Comparison of ENCODE assay signal across 12 mouse cellular contexts in genomic region chr8:114455953-114456352, GRCm38 (mm10). TPM values are rescaled to one million over a fixed set of nuclear protein-coding genes. Genes with fewer than 3 reads are reported as not detected.
DNase-seq lines count a peak whose midpoint lies in the region; ATAC-seq lines count a peak whose summit lies in the region.
"Had no signal": no experiment of that assay in that cellular context is flagged by ENCODE, and none has a peak within 500 bp of the region (broad histone marks: within the 10 kb centered on the region; RNA-seq: fewer than 3 reads in every experiment).

No protein-coding gene starts in this region.

- H3K27ac ChIP-seq in intestine, embryonic 14.5 days (ENCODE audit: low read depth) = no peak overlapping the region

- intact Hi-C loops in heart, postnatal 25 days (cut with DNase I) = loop anchor here (5.0 to 10.0 kb wide), 2 partner anchors 319 to 516 kb away; no protein-coding TSS in a partner anchor

- no peak overlapping the region for H3K9ac ChIP-seq in intestine, embryonic 14.5 days (ENCODE audit: low read length)

- peak; percentile 95 for DNase-seq in heart, adult 11 months
- no peak for DNase-seq in heart, postnatal 25 days (ENCODE audit: low spot score)
- peak; percentile 25 to 30 for DNase-seq in cerebellum, postnatal 10 days
- no peak for DNase-seq in intestine, embryonic 14.5 days (ENCODE audit: low spot score)
- peak; percentile 65 for DNase-seq in lung, postnatal 36 days
- no peak for DNase-seq in urinary bladder, postnatal 25 days (ENCODE audit: low spot score)
- DNase-seq in layer of hippocampus, postnatal 25 days (ENCODE audit: extremely low spot score in 1 of 2, low spot score in 1 of 2) = no peak
- DNase-seq in ovary, postnatal 14 days (ENCODE audit: low spot score) = no peak

- peak overlapping the region; percentile 22 for H3K4me2 ChIP-seq in intestine, embryonic 14.5 days (ENCODE audit: low read length)
- H3K4me2 ChIP-seq: midbrain, embryonic 11.5 days had no signal

- 67% methylated on average over 15 of the region's 15 CpGs for WGBS in intestine, embryonic 14.5 days

- H3K36me3 ChIP-seq in intestine, embryonic 14.5 days (ENCODE audit: control insufficient read depth, insufficient read depth, low read length) = no peaks in the 10 kb centered on the region

- H3K9me3 ChIP-seq in intestine, embryonic 14.5 days (ENCODE audit: control insufficient read depth, low read length) = no peaks in the 10 kb centered on the region
- H3K9me3 ChIP-seq: G1E had no signal

- no peak; the same call in 1 of the 2 replicates for ATAC-seq in intestine, embryonic 14.5 days (replicated peaks; ENCODE audit: low FRiP score, low TSS enrichment, low read depth)
- ATAC-seq: forebrain, embryonic 14.5 days had no signal

- H3K27me3 ChIP-seq in intestine, embryonic 14.5 days (replicated peaks; ENCODE audit: control insufficient read depth, insufficient read depth, low read length) = no peaks in the 10 kb centered on the region

- H3K4me1 ChIP-seq in intestine, embryonic 14.5 days (replicated peaks; ENCODE audit: control insufficient read depth, insufficient read depth, low read length) = peaks cover 14% of the 10 kb centered on the region

- no peak overlapping the region for H3K4me3 ChIP-seq in intestine, embryonic 14.5 days (ENCODE audit: low read depth, low read length)

RNA-seq across cellular contexts. Expression of gene Wwox, which starts 16.5 kb away (rescaled TPM):
- 1 to 10 TPM; 3.9 to 4.0 TPM for total RNA-seq in heart, postnatal 25 days (2021)
- polyA plus RNA-seq in intestine, embryonic 14.5 days (2014; fragmentation: Nextera tagmentation; extraction: Ambion mirVana) = 14.0 and 15.9 TPM in 2 replicates
- 10 to 100 TPM; 11.4 to 11.9 TPM for total RNA-seq in layer of hippocampus, postnatal 25 days (2021)

RNA-seq across cellular contexts. Expression of gene Clec3a, which starts 38.1 kb away (rescaled TPM):
- under 1 TPM; 0.78 to 0.98 TPM for total RNA-seq in heart, postnatal 25 days (2021)
- polyA plus RNA-seq in intestine, embryonic 14.5 days (2014; fragmentation: Nextera tagmentation; extraction: Ambion mirVana) = not detected in 2 replicates
- total RNA-seq in layer of hippocampus, postnatal 25 days (2021) = not detected
- total RNA-seq: G1E had no signal
- polyA plus RNA-seq: brain, embryonic 14.5 days; forebrain, embryonic 14.5 days; G1E; midbrain, embryonic 11.5 days had no signal

Comparison
In these comparisons a context has a peak if more than half of its experiments do, and no peak if none do; other contexts are left out.
1. DNase-seq: peak in heart, adult 11 months (single experiment), cerebellum, postnatal 10 days (2 of 2) and lung, postnatal 36 days (single experiment); none in heart, postnatal 25 days (single experiment), intestine, embryonic 14.5 days (single experiment), urinary bladder, postnatal 25 days (single experiment), layer of hippocampus, postnatal 25 days (0 of 2) and ovary, postnatal 14 days (single experiment).